Mouse (Mus musculus) brain, embryonic 14.5 days (tissue): ENCODE measurements at regions not wholly inside any gene's neighbourhood (a gene's known extent, or its start where the extent isn't known, plus 50 kb on each side); places are given as distances from the start of the nearest gene placed in this dataset.

Source experiments
- DNase-seq: peaks from one replicate; pipeline ENCODE4 v3.0.0-alpha.2; 2011; ENCODE audit warnings: low read depth
- CTCF ChIP-seq: fragments of 200-500 bp; IDR thresholded peaks from 2 replicates; pipeline ENCODE4 v1.5.1; 2012; ENCODE audit warnings: inconsistent platforms, mild to moderate bottlenecking, moderate library complexity, borderline replicate concordance; ENCODE audit not compliant: insufficient read depth, insufficient read length; ENCODE audit errors: extremely low read depth
- POLR2A ChIP-seq: fragments of 200-500 bp; IDR thresholded peaks from 2 replicates; pipeline ENCODE4 v1.6.1; 2012; ENCODE audit warnings: mild to moderate bottlenecking, inconsistent platforms, borderline replicate concordance; ENCODE audit not compliant: poor library complexity, insufficient read depth, insufficient read length, severe bottlenecking; ENCODE audit errors: extremely low read depth

DNA sequence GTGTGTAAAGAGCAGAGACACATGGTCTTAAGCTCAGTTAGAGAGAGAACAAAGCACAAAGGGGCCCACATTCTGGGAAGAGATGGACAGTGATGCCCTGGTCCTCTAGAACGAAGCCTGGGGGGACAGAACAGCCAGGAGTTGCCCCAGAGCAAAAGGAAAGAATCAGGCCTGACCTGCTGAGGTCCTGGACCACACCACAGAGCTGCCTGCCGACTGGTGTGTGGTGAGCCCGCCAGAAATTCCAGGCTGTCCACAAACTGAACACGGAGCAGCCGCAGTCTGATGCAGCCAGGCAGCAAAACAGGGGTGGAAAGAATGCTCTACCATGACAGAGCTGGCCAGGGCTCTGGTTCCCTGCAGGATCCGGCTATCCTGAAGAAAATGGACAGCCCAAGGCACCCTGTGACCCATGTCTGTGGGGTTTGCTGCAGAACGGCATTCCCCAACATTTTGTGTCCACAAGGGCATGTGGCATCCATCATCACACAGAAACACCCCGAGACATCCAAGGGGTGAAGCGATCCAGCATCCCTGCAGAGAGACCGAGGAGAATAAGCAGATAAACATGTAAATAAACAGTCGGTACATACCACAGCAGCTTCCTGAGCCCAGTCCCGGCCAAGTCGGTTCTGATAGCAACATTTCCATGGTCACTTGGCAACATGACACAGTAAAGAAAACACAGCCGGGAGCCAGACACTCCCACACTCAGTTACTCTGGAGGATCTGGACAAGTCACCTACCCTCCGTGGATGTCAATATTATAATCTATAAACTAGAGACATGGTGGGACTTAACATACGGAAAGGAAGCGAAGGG, 65.3 kb upstream of the Pomp start:
- no peak for TF ChIP-seq POLR2A
- no peak for TF ChIP-seq CTCF
- DNase-seq = no peak

DNA sequence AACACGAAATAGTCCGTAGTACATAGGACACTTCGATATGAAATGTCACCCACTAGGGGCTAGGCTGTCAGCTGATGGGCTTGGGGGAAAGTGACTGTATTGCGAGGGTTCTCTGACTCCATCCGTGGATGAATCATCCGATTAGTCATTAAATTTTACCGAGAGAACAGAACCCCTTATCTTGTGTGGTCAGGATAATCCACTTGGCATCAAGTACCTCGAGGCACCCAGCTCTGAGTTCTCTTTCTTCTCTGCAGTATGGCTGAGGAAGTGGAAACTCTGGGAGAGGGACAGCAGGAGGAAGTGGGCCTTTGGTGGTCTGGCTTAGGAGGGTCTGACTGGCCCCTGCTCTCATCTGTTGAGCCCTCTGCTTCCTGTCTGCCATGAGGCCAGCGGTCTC, 67.2 kb upstream of the Pomp start:
- no peak for DNase-seq

DNA sequence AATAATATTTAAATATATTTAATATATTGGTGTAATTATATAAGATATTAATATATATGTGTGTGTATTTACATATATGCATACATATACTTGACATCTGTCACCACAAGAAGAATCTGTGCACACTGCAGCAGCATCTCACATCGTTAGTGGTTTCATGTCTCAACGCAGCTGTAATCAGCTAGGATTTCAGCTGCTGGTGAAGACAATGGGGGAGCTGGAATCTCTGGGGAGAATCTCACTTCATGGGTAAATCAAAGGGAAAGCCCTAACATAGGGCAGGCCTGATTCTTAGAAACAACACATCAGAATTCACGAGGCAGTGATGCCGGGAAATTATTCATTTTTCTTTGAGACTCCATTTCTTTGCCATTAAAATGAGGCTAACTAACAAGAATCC, 66.8 kb upstream of the Flt1 start:
- no peak for TF ChIP-seq CTCF
- DNase-seq = peak; percentile 62

More for the DNA sequence above, 67.2 kb upstream of the Pomp start:
- TF ChIP-seq POLR2A = no peak
- no peak for TF ChIP-seq CTCF

GRCm38 (mm10) chr5:147791121-147791520, 65.3 kb upstream of the Flt1 start:
- TF ChIP-seq CTCF = peak; percentile 23; the same call in 1 of the 2 replicates
- no peak for TF ChIP-seq POLR2A
- DNase-seq = no peak

DNA sequence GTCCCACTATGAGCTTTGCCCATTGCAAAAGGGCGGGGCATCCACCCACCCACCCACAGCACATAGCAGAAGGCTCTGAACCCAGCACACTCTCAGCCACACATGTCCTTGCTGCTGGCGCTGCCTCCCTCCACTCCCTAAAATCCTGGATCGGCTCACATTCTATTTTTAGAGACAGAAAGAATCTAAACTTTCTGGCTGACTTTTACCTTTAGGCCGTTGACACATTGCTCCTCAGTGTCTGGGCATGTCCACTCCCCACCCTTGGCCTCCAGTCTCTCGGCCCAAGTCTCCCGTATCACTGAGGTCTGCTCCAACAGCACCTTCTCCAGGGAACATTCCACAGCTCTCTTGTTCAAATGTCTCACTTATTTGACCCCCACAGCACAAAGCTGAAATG, 62.7 kb upstream of the Flt1 start:
- DNase-seq = no peak
- TF ChIP-seq POLR2A (no peak), CTCF (no peak)

DNA sequence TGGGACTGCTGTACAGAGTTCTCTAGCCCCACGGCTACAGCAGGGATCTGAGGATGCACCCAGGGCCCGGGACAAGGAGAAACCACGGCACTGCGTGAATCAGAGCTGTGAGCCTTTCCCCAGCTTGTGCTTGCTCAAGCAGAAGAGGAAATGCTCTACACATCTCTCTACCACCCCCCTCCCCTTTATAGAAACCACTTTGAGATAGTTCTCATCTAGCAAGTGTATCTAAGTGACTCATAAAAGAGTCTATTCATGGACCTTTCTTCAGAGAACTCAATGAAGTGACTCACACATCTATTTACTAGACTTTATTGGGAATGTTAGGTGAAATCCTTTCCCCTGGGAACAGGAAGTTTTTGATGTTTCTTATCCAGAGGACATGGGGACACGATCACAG, 61.0 kb upstream of the Flt1 start:
- TF ChIP-seq POLR2A (no peak), CTCF (no peak)
- no peak for DNase-seq

DNA sequence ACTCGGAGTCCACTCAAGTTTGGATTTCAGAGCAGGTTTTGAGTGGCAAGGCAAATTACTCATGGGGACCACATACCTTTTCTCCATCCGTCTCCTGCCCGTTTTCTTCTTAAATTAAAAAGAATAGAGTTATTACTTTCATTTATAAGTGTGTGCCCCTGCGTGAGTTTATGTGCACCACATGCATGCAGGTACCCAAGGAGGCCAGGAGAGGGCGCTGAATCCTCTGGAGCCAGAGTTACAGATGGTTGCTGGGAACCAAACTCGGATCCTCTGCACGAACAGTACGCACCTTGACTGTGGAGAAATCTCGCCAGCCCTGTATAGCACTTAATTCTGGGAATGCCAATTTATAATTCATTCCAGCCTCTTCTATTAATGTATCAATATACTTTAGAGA, 58.3 kb upstream of the Flt1 start:
- no peak for DNase-seq
- TF ChIP-seq CTCF = no peak; the same call in 1 of the 2 replicates
- no peak for TF ChIP-seq POLR2A

DNA sequence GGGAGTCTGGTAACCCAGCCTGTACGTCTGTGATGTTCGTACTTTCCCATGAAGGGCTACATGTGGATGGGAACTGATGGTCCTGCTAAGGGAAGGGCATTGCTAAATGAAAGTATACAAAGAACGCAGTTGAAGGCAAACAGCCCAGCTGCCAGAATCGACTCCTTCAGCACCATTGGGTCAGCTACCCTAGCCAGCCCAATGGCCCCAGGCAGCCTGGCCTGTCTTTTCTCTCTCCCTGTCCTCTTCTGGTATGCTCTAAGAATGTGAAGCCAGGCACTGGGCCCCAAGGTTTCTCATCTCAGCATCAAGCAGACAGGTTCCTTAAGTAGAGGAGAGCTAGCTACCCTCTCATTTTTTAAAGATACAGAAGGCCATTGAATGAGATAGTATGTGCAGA, 57.7 kb upstream of the Flt1 start:
- no peak for DNase-seq
- no peak for TF ChIP-seq CTCF
- no peak for TF ChIP-seq POLR2A

DNA sequence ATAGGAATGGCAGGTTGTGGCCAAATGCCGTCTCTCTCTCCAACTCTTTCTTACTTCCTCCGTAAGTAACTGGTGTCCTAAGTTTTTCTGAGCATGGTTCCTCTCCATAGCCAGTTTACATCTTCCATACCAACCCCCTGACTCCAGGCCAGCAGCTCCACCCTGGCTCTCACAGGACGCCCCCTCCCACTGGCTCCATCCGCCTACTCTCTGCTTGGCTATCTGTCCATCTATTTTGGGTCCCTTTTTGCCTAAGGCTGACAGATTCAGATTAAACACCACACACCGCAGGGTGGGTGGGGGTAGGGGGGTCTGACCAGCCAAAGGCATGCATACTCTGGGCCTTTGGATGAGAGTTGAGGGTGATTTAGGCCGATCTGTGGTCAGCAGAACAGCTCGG, 57.0 kb upstream of the Flt1 start:
- no peak for TF ChIP-seq POLR2A
- no peak for DNase-seq

DNA sequence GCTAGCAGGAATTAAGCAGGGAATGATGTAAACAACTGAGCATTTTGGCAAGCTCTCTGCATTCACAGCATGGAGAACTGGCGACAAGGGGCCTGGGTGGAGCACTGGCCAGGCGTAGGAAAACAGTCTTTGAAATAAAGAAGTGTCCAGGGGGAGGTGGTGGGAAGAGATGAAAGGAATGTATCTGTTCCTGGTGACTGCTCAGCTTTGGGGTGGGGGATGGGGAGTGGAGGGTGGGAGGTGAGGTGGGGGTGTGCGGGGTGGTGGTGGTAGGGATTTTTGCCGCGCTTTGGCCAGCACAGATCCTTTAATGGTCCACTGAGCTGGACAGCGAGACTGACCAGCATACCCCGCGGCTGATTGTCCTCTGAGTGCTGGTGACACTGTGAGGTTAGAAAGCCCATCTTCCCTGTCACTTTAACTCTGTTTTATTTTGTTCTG, 56.5 kb upstream of the Flt1 start:
- TF ChIP-seq POLR2A = no peak
- no peak for TF ChIP-seq CTCF
- DNase-seq = peak; percentile 18

DNA sequence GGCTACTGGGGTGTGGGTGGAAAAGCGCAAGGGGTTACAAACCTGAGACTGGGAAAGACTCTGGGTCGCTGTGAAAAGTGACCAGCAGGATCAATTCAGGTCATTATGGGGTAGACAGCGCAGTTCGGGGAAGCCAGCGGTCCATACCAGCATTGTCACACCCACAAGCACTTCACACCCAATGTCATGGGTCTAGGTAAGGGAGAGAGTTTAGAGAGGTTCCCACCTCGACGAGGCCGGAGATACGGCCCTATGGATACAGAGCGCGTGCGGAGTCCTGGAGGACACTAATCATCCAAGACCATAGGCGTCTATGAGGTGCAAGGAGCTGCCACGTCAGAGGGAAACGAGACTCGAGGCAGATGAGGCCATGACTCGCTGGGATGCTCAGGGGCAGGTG, 55.4 kb upstream of the Flt1 start:
- DNase-seq = no peak
- TF ChIP-seq POLR2A (no peak), CTCF (no peak)

DNA sequence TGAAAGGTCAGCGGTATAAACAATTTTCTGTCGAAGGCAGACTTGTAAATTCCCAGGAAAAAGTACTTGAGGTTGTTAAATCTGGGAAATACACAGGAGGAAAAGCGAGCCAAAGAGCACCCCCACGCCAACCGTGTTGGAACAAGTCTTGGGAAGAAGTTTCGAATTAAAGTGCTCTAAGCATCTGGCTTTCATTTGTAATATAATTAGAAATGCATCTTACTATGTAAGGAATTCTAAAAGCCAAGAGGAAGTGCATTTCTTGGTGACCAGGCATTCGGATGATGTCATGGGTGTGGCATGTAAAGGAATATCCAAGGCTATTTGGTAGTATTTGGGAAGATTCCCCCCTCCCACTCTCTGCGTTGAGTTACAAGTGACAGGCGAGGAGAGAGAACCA, 52.7 kb upstream of the Flt1 start:
- DNase-seq = no peak

More for the DNA sequence above, 52.7 kb upstream of the Flt1 start:
- no peak for TF ChIP-seq POLR2A
- no peak for TF ChIP-seq CTCF
